Mouse (Mus musculus): ENCODE measurements around the gene Megf8.
A peak's percentile ranks its signal among the peaks of the same experiment; 100 is the strongest.
"Not testable (repeated sequence)": the region's sequence is repeated elsewhere in the genome, so short reads cannot be mapped to it uniquely, and the experiment has no call there.

The Megf8 gene

DNA sequence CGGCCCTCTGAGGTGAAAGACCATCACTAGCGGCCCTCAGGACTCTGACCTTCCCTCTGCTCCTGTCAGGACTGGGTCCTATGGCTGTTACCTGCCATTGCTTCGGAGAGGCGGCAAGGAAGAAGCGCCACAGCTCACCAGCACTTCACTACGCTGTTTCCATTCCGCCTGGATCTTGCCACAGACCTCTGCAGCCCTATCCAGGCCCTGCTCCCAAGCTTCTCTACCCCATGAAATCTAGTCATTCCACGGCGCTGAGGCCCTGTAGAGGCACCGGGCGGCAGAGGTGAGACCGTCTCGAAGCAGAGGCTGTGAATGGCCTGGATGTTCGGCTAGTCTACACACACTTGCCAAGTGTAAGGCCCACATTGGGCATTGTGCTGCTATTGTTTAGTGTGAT is 79.7 kb downstream of the Megf8 start:
- no peak for DNase-seq (ENCODE audit: extremely low spot score, low spot score)

DNA sequence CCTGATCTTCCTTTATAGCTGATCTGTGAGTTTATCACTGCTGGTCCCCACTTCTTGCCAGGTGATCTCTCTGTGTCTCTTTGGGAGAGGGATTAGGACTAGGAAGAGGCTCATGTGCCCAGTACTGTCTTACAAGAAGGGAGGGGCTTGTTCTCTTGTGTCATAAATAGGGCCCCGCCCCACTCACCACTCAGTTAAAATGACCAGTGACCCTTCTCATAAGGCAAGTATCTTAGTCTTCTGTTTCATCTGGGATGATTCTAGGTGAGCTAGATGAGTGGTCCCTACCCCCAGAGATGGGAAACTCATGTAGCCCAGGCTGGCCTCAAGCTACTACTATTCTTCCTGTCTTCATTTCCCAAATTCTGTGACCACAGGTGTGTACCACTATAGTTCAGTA is 81.6 kb downstream of the Megf8 start, which contains the start of gene Lipe:
Lipe (minus strand) TSS at position 101 of the 400 bp plus-strand sequence.
- no peak for DNase-seq (ENCODE audit: extremely low spot score, low spot score)

DNA sequence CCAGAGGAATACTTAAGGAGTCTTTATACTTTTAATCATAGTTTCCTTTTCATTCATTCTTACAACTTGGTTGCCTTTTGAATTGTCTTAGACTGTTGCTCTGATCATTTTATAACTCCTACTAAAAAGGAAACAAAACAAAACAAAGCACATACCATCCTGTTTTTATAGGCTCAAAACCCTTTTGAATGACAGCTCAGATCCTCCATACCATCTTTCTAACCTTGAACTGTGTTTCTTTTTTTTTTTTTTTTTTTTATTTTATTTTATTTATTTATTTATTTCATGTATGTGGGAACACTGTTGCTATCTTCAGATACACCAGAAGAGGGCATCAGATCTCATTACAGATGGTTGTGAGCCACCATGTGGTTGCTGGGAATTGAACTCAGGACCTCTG is 82.1 kb downstream of the Megf8 start:
- DNase-seq (ENCODE audit: extremely low spot score, low spot score) = not testable (repeated sequence)

DNA sequence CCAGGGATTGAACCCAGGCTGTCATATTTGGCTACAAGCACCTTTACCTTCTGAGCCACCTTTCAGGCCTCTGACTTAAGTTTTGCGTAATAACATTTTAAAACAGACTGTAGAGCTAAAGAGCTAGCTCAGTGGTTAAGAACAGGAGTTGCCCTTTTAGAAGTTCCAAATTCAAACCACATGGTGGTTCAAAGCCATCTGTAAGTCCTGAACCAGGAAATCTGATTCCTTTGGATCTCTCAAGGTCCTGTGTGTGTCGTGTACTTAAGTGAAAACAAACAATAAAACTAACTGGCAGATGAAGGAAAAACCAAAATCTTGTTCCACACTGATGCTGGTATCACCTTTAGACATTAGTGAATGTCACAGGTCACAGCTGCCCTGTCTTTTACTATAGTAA is 84.6 kb downstream of the Megf8 start:
- no peak for DNase-seq (ENCODE audit: extremely low spot score, low spot score)

DNA sequence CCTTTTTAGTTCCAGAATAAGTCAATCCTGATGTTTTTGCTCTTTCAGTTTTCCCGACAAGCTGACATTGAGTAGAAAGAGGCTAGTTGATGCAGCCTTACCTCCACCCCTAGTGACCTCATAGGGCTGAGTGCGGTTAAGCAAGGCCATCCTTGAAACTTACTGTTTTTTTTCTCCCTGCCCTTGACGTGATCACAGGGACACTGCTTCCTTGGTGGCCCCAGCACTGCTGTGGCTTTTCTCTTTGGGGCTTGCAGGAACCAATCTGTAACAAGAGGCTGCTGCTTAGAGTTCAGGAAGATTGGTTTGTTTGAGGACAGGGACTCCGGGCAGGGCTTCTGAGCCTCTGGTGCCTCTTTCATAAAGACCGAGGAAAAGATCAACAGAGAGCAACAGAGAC is 85.0 kb downstream of the Megf8 start:
- no peak for DNase-seq (ENCODE audit: extremely low spot score, low spot score)

DNA sequence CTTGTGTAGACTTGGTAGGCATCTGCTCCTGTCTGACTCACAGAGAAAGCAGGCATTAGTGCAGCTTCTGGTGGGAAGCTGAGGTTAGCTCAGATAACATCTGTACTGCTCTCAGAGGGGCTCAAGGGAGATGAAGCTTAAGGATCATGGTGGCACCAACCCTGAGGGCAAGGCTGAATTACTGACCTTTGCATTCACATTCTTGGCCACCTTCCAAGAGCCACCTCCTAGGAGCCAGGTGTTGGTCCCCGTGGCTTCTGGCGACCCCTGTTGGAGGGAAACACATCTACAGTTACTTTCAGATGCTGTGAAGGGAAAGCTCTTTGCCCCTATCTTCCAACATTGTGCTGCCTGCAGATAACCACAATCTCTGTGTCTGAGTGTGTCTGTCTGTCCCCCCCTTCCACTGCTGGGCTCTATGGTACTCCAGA is 85.7 kb downstream of the Megf8 start:
- DNase-seq (ENCODE audit: extremely low spot score, low spot score) = peak; percentile 42

DNA sequence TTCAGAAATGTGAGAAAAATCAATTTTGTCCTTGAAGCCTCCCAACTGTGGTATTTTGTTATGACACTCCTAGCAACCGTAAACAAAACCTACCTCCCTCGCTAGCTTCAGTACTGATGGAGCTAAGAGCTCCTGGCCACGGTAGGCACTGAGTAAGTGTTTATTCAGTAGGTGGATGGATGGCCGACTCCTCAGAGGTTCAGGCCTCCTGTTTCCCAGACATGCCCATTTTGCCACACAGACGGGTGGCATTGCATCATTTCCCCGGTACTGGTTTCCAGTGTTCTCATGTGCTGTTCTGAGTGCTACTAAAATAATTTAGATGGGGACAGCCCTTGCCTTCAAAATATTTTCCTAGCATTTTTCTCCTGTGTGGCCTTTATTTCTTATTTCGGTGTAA is 89.5 kb downstream of the Megf8 start:
- no peak for DNase-seq (ENCODE audit: extremely low spot score, low spot score)

DNA sequence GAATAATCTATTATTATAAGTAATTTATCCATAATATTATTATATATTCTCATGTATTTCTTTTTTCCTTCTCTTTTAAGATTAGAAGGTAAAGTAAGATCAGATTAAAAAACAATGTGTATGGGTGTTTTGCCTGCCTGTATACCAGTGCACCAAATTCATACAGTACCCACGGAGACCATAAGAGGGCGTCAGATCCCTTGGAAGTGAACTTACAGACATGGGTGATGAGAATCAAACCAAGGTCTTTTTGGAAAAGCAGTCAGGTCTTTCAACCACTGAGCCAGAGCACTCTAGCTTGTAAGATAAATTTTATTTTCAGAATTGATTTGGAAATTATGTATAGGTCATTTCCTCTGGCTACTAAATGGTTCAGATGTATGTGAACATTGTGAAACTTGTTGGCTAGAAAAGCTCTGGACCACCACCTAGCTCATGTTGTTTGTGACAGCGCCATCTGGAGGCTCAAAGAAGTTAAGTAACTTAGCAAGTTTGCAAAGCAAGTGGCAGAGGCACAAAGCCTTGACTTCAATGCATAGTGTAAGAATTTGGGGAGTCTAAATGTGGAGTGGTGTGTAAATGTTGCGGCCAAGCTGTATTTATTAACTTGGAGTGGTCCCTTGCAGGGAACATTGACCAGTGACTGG is 92.3 kb downstream of the Megf8 start:
- DNase-seq (ENCODE audit: extremely low spot score, low spot score) = no peak

DNA sequence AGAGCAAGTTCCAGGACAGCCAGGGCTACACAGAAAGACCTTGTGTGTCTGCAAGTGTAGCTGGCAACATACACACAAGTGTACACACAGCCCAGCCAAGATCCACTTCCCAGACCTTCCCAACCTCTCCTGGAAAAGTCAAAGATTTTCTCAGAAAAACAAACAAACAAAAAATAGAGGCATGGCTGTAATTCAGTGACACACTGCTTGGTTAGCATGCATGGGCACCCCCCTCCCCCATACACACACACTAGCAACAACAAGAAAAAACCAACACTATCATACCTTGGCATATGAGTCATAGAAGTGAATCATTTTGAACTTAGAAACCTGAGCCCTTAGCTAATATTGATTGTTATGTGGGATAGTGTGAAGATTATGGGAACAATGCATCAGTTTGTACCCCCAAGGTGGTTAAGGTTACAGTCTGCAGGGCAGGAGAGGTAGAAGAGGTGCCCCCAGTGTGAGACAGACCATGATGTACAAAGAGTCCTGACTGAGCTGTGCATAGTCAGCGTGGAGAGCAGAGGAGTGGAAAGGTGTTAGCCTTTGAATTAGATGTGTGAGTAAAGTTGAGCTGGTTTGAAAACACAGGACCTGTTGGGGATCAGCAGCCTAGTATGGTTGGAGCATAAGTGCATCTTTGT is 94.1 kb downstream of the Megf8 start:
- no peak for DNase-seq (ENCODE audit: extremely low spot score, low spot score)

DNA sequence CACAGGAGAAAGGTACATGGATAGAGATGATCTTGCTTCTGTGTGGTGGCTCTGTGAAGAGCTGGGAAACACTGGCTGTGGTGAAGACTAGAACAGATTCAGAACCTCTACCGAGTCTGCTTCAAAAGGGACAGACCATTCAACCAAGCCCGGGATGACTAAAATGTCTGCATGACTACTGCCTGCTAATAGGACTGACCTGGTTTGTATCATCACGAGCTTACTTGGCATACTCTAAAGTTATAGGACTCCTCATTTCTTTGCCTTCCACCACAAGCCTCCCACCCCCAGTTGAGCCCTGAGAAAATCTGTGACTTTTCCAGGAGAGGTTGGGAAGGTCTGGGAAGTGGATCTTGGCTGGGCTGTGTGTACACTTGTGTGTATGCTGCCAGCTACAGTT is 94.9 kb downstream of the Megf8 start:
- DNase-seq (ENCODE audit: extremely low spot score, low spot score) = no peak

DNA sequence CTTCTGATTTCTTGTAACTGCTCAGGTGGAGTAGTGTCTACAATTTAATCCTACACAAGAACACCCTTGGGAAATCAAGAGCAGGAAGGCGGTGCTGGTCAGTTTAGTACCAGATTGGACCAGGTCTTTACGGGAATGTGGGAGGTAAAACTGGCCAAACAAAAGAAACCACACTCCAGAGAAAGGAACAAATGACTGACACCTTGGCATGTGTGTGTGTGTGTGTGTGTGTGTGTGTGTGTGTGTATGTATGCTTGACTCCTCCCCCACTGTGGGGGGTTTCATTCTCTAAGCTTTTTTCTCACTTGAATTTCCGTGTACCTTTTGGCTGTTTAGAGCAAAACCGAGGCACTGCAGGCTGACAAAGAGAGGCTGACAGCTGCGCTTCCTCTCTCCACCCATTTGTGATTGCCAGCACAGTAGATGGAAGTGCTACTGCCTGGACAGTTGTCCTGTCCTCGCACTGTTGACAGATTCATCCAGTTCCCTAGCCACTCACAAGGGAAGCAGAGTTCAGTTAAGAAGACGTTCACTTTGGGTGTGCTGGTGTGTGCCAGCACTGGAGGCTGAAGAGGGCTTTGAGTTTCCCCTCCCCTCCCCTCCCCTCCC is 96.0 kb downstream of the Megf8 start, which contains the start of gene Cxcl17:
Cxcl17 (minus strand) TSS at position 54 of the 609 bp plus-strand sequence.
- no peak for DNase-seq (ENCODE audit: extremely low spot score, low spot score)
